Mouse (Mus musculus) embryonic facial prominence, embryonic 10.5 days (tissue): ENCODE results near the gene Prdm15. TPM values are rescaled to one million over a fixed set of nuclear protein-coding genes. Genes with fewer than 3 reads are reported as not detected.
A peak's percentile ranks its signal among the peaks of the same experiment; 100 is the strongest.

Source experiments
- DNase-seq: peaks from one replicate; pipeline ENCODE4 v3.0.0-alpha.2; 2017; ENCODE audit warnings: low spot score
- H3K27ac ChIP-seq: fragments of 300-500 bp; sonication (generic); replicated peaks from 2 replicates; pipeline ENCODE4 v1.5.1; 2016; ENCODE audit warnings: mild to moderate bottlenecking
- H3K27me3 ChIP-seq: fragments of 300-500 bp; sonication (generic); replicated peaks from 2 replicates; pipeline ENCODE4 v1.6.1; 2016; ENCODE audit warnings: low read depth, mild to moderate bottlenecking; ENCODE audit not compliant: poor library complexity, severe bottlenecking
- H3K36me3 ChIP-seq: fragments of 300-500 bp; sonication (generic); replicated peaks from 2 replicates; pipeline ENCODE4 v1.6.1; 2016; ENCODE audit warnings: mild to moderate bottlenecking, moderate library complexity
- H3K4me1 ChIP-seq: fragments of 300-500 bp; sonication (generic); 2 replicates; pipeline ENCODE4 v1.6.1; 2016
- H3K4me3 ChIP-seq: fragments of 300-500 bp; sonication (generic); 2 replicates; pipeline ENCODE4 v1.5.1; 2016; ENCODE audit warnings: mild to moderate bottlenecking, moderate library complexity
- H3K9me3 ChIP-seq: fragments of 300-500 bp; sonication (generic); 2 replicates; pipeline ENCODE4 v1.6.1; 2016; ENCODE audit warnings: mild to moderate bottlenecking
- WGBS: fragments of 180-500 bp; shearing (Covaris S2); methylation state at CpG from one replicate; pipeline ENCODE4 v1.1.7; 2016; 5-methylcytosine and 5-hydroxymethylcytosine counted together
- microRNA-seq: library from miRNA; unstranded; fragments of <30 nt; microRNA quantifications from one replicate; pipeline ENCODE4, GENCODE M21; 2017
- polyA plus RNA-seq: library from polyadenylated mRNA; unstranded; fragments of >200 nt; fragmentation: Nextera tagmentation; extraction: Ambion mirVana; gene quantifications from 2 replicates; pipeline ENCODE4 v1.2.1, GENCODE M21; 2016

Gene Prdm15
- polyA plus RNA-seq, 1 experiment from 2014 or later: 16.6 TPM

GRCm38 (mm10) chr16:97763061-97763989 is 88.3 kb downstream of the Prdm15 start, which contains the start of gene Ripk4:
Ripk4 (minus strand) TSS chr16:97763787.
- Histone ChIP-seq H3K27me3 (peaks cover 80% of the 10 kb centered on the region), H3K27ac (peak within 1 kb of the TSS; percentile 60), H3K36me3 (no peaks in the 10 kb centered on the region), H3K9me3 (no peaks in the 10 kb centered on the region), H3K4me3 (peak within 1 kb of the TSS; percentile 62), H3K4me1 (peaks cover 14% of the 10 kb centered on the region)
- under 1% methylated on average over 88 of the region's 88 CpGs for WGBS
- DNase-seq: peak; percentile 78

GRCm38 (mm10) chr16:97761782-97762181 is 89.9 kb downstream of the Prdm15 start:
- WGBS: 34% methylated on average over 2 of the region's 2 CpGs
- Histone ChIP-seq H3K27ac (no peak overlapping the region), H3K4me3 (peak overlapping the region; percentile 62), H3K9me3 (no peaks in the 10 kb centered on the region), H3K4me1 (peaks cover 19% of the 10 kb centered on the region), H3K36me3 (no peaks in the 10 kb centered on the region), H3K27me3 (peaks cover 76% of the 10 kb centered on the region)
- no peak for DNase-seq

GRCm38 (mm10) chr16:97759681-97760080 is 92.0 kb downstream of the Prdm15 start:
- no peaks in the 10 kb centered on the region for H3K36me3 ChIP-seq
- 39% methylated on average over 3 of the region's 3 CpGs for WGBS
- DNase-seq: no peak
- H3K4me3 ChIP-seq: no peak overlapping the region
- no peak overlapping the region for H3K27ac ChIP-seq
- H3K4me1 ChIP-seq: peaks cover 21% of the 10 kb centered on the region
- no peaks in the 10 kb centered on the region for H3K9me3 ChIP-seq
- H3K27me3 ChIP-seq: peaks cover 55% of the 10 kb centered on the region

DNA sequence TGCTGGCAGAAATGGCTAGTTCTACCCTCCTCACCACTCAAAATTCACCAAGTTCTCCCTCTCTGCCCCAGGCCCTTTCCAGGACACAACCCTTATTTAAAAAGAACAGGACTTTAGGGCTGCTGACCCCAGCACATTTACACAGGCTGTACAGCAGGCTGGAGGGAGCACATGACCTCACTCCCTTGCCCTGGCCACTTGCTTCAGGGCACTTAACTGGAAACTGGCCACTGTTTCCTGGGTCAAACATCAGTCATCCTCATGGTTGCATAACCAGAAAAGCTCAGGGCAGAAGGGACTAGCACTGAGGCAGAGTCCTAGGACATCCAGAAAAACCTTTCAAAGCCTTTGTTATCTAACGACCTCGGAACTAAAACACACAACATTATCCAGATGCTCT is 93.4 kb downstream of the Prdm15 start:
- H3K9me3 ChIP-seq: no peaks in the 10 kb centered on the region
- 85% methylated on average over 2 of the region's 2 CpGs for WGBS
- DNase-seq: no peak
- no peaks in the 10 kb centered on the region for H3K36me3 ChIP-seq
- H3K4me1 ChIP-seq: peaks cover 16% of the 10 kb centered on the region
- no peak overlapping the region for H3K27ac ChIP-seq
- H3K4me3 ChIP-seq: no peak overlapping the region
- peaks cover 41% of the 10 kb centered on the region for H3K27me3 ChIP-seq

DNA sequence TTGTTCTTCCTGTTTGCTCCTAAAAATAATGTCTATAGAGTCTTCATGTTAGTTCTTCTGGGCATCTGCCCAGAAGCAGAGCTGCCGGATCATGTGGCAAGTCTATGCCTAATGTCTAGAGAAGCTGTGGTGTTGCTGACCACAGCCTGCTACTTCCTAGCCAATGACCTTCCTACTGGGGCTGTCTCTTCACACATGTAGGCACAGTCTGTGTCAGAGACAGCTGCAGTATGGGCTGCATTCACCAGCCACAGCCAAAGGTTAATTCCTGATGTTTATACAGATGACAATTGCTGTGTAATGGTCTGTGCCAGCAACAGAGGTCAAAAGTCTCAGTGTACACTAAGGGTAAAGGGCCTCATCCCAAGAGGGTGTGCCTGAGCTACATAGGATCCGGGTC is 95.2 kb downstream of the Prdm15 start:
- H3K36me3 ChIP-seq: no peaks in the 10 kb centered on the region
- H3K27me3 ChIP-seq: peaks cover 23% of the 10 kb centered on the region
- DNase-seq: no peak
- H3K4me1 ChIP-seq: peaks cover 14% of the 10 kb centered on the region
- H3K9me3 ChIP-seq: no peaks in the 10 kb centered on the region
- H3K4me3 ChIP-seq: no peak overlapping the region
- no peak overlapping the region for H3K27ac ChIP-seq
- WGBS: 71% methylated on average over 2 of the region's 2 CpGs

GRCm38 (mm10) chr16:97752316-97752941 is 99.2 kb downstream of the Prdm15 start:
- WGBS: 90% methylated on average over 3 of the region's 3 CpGs
- H3K4me3 ChIP-seq: no peak overlapping the region
- 0 out of 2 replicates have a peak, but pooled peaks cover 3% of the 10 kb centered on the region for H3K36me3 ChIP-seq
- no peaks in the 10 kb centered on the region for H3K27me3 ChIP-seq
- no peak overlapping the region for H3K27ac ChIP-seq
- peaks cover 10% of the 10 kb centered on the region for H3K4me1 ChIP-seq
- H3K9me3 ChIP-seq: no peaks in the 10 kb centered on the region
- DNase-seq: no peak

- WGBS: 76% methylated on average over 8 of the region's 8 CpGs
- Histone ChIP-seq H3K9me3 (no peaks in the 10 kb centered on the region), H3K4me3 (no peak overlapping the region), H3K4me1 (peaks cover 6% of the 10 kb centered on the region), H3K27ac (no peak overlapping the region), H3K36me3 (0 out of 2 replicates have a peak, but pooled peaks cover 3% of the 10 kb centered on the region), H3K27me3 (no peaks in the 10 kb centered on the region)
- peak; percentile 50 for DNase-seq
Measured at GRCm38 (mm10) chr16:97751884-97752283, 99.8 kb downstream of the Prdm15 start.

- Histone ChIP-seq H3K4me3 (no peak overlapping the region), H3K4me1 (no peaks in the 10 kb centered on the region; the same call in 1 of the 2 replicates), H3K36me3 (peaks cover 9% of the 10 kb centered on the region), H3K27ac (no peak overlapping the region), H3K9me3 (no peaks in the 10 kb centered on the region), H3K27me3 (no peaks in the 10 kb centered on the region)
- no peak for DNase-seq
- WGBS: 89% methylated on average over 6 of the region's 6 CpGs
Measured at GRCm38 (mm10) chr16:97748421-97748820, 103.2 kb downstream of the Prdm15 start.

Small RNAs within 50 kb of the gene (microRNA-seq; reads per million reads assigned to microRNA genes)
- not detected for gene Mir6964

Other genes starting within 250 kb of the Prdm15 start
- gene Tmprss2, start 240.7 kb downstream of the Prdm15 start, polyA plus RNA-seq: 0.55 and 0.60 TPM in 2 replicates
- 7.8 and 8.4 TPM in 2 replicates for gene Ripk4, start 88.1 kb downstream of the Prdm15 start, polyA plus RNA-seq
- 11.6 and 14.0 TPM in 2 replicates for gene C2cd2, start 110.7 kb upstream of the Prdm15 start, polyA plus RNA-seq
- 14.5 and 15.2 TPM in 2 replicates for gene Zbtb21, start 110.8 kb upstream of the Prdm15 start, polyA plus RNA-seq
- 18.9 and 22.4 TPM in 2 replicates for gene B230307C23Rik, start 145.5 kb upstream of the Prdm15 start, polyA plus RNA-seq
- gene A630089N07Rik, start 230.6 kb upstream of the Prdm15 start, polyA plus RNA-seq: 35.9 and 38.5 TPM in 2 replicates